Mouse (Mus musculus) lung, adult 2 months (tissue): ENCODE results near the gene Slc16a10. TPM values are rescaled to one million over a fixed set of nuclear protein-coding genes. Genes with fewer than 3 reads are reported as not detected.

Experiments used
- DNase-seq: peaks from one replicate; pipeline ENCODE4 v3.0.0; 2022
- H3K4me1 ChIP-seq: fragments of 200-500 bp; 2 replicates; pipeline ENCODE4 v1.6.1; 2011; ENCODE audit warnings: low read length; ENCODE audit not compliant: control insufficient read depth, insufficient read depth
- H3K4me3 ChIP-seq: fragments of 200-500 bp; replicated peaks from 2 replicates; pipeline ENCODE3; 2011; ENCODE audit warnings: low read depth, mild to moderate bottlenecking, control low read depth, low read length; ENCODE audit errors: extremely low read depth
- CTCF ChIP-seq: fragments of 200-500 bp; IDR thresholded peaks from 2 replicates; pipeline ENCODE4 v1.5.1; 2011; ENCODE audit warnings: mild to moderate bottlenecking, low read length, control low read depth; ENCODE audit not compliant: insufficient read depth
- POLR2A ChIP-seq: fragments of 200-500 bp; IDR thresholded peaks from 2 replicates; pipeline ENCODE4 v1.6.1; 2011; ENCODE audit warnings: low read depth, mild to moderate bottlenecking, control low read depth, low read length, borderline replicate concordance; ENCODE audit errors: extremely low read depth
- WGBS: fragments of 180-500 bp; shearing (Covaris S2); methylation state at CpG from one replicate; pipeline ENCODE4 v1.1.7; 2018; 5-methylcytosine and 5-hydroxymethylcytosine counted together
- polyA plus RNA-seq: library from polyadenylated mRNA; depleted of rRNA; stranded (reverse); fragments of >200 nt; gene quantifications from 2 replicates; pipeline ENCODE4 v1.2.3, GENCODE M21; 2012

The Slc16a10 gene
- polyA plus RNA-seq, 1 experiment, result 20.7 TPM

GRCm38 (mm10) chr10:40053257-40053895 lies 88.7 kb downstream of the Slc16a10 start:
- Histone ChIP-seq H3K4me3 (no peak overlapping the region), H3K4me1 (no peaks in the 10 kb centered on the region)
- TF ChIP-seq CTCF (peak; percentile 15; the same call in 1 of the 2 replicates), POLR2A (no peak)
- no peak for DNase-seq
- 43% methylated on average over 3 of the region's 3 CpGs for WGBS

GRCm38 (mm10) chr10:40051997-40052396 lies 90.1 kb downstream of the Slc16a10 start:
- WGBS, result 35% methylated on average over 3 of the region's 3 CpGs
- Histone ChIP-seq H3K4me1 (no peaks in the 10 kb centered on the region), H3K4me3 (no peak overlapping the region)
- TF ChIP-seq POLR2A (no peak), CTCF (no peak)
- DNase-seq, result no peak

GRCm38 (mm10) chr10:40050763-40051162 lies 91.3 kb downstream of the Slc16a10 start:
- WGBS, result 90% methylated on average over 2 of the region's 2 CpGs
- DNase-seq, result no peak
- no peak for TF ChIP-seq POLR2A
- TF ChIP-seq CTCF, result no peak
- H3K4me1 ChIP-seq, result no peaks in the 10 kb centered on the region
- H3K4me3 ChIP-seq, result no peak overlapping the region

GRCm38 (mm10) chr10:40041339-40041738 lies 100.7 kb downstream of the Slc16a10 start:
- DNase-seq, result no peak

GRCm38 (mm10) chr10:40036686-40037560 lies 105.1 kb downstream of the Slc16a10 start:
- Histone ChIP-seq H3K4me1 (no peaks in the 10 kb centered on the region), H3K4me3 (no peak overlapping the region)
- TF ChIP-seq CTCF, result no peak
- TF ChIP-seq POLR2A, result no peak
- no peak for DNase-seq
- 65% methylated on average over 24 of the region's 24 CpGs for WGBS

More at GRCm38 (mm10) chr10:40041339-40041738, 100.7 kb downstream of the Slc16a10 start:
- H3K4me3 ChIP-seq, result no peak overlapping the region
- H3K4me1 ChIP-seq, result no peaks in the 10 kb centered on the region
- 30% methylated on average over 4 of the region's 4 CpGs for WGBS
- peak; percentile 54 for TF ChIP-seq CTCF
- no peak for TF ChIP-seq POLR2A

GRCm38 (mm10) chr10:40034956-40035355 lies 107.1 kb downstream of the Slc16a10 start:
- H3K4me1 ChIP-seq, result no peaks in the 10 kb centered on the region
- TF ChIP-seq CTCF (no peak), POLR2A (no peak)
- H3K4me3 ChIP-seq, result no peak overlapping the region
- 98% methylated on average over 6 of the region's 6 CpGs for WGBS
- no peak for DNase-seq

GRCm38 (mm10) chr10:40032897-40033296 lies 109.2 kb downstream of the Slc16a10 start:
- Histone ChIP-seq H3K4me3 (no peak overlapping the region), H3K4me1 (no peaks in the 10 kb centered on the region)
- TF ChIP-seq POLR2A (no peak), CTCF (no peak)
- 76% methylated on average over 2 of the region's 2 CpGs for WGBS
- no peak for DNase-seq

- 90% methylated on average over 6 of the region's 6 CpGs for WGBS
- Histone ChIP-seq H3K4me1 (no peaks in the 10 kb centered on the region), H3K4me3 (no peak overlapping the region)
- no peak for DNase-seq
- TF ChIP-seq CTCF, result no peak
- no peak for TF ChIP-seq POLR2A
Observed at GRCm38 (mm10) chr10:40030716-40031115, 111.3 kb downstream of the Slc16a10 start.

- WGBS, result 62% methylated on average over 2 of the region's 2 CpGs
- TF ChIP-seq POLR2A (no peak), CTCF (no peak)
- DNase-seq, result no peak
- Histone ChIP-seq H3K4me1 (peaks cover 2% of the 10 kb centered on the region), H3K4me3 (no peak overlapping the region)
Observed at GRCm38 (mm10) chr10:40029610-40030009, 112.4 kb downstream of the Slc16a10 start.
